Mouse (Mus musculus): Measurements from ENCODE around the gene Atp8b4. TPM values are rescaled to one million over a fixed set of nuclear protein-coding genes. Genes with fewer than 3 reads are reported as not detected.

Gene Atp8b4
- total and polyA plus RNA-seq, 3 experiments, result 0.31 to 0.73 (median 0.43) TPM

GRCm38 (mm10) chr2:126483337-126483736, 17.1 kb downstream of the Atp8b4 start:
- TF ChIP-seq EP300 (IDR thresholded peaks at IDR 0.05; ENCODE audit: insufficient read depth, low read depth, low read length) (no peak), CTCF (IDR thresholded peaks at IDR 0.05) (no peak), POLR2A (IDR thresholded peaks at IDR 0.05; ENCODE audit: insufficient read depth, low read depth, low read length) (no peak)
- no peaks in the 10 kb centered on the region for H3K27me3 ChIP-seq (ENCODE audit: control insufficient read depth, insufficient read depth, low read length)
- H3K9ac ChIP-seq (ENCODE audit: low read depth, low read length), result no peak overlapping the region
- intact Hi-C loops (cut with DNase I), result no loop called here
- DNase-seq, result no peak
- H3K36me3 ChIP-seq (ENCODE audit: control insufficient read depth, insufficient read depth, low read length), result no peaks in the 10 kb centered on the region
- no peaks in the 10 kb centered on the region for H3K79me2 ChIP-seq (replicated peaks; ENCODE audit: control insufficient read depth, insufficient read depth, low read length)
- 65% methylated on average over 6 of the region's 6 CpGs for WGBS
- H3K4me3 ChIP-seq, result no peak overlapping the region
- no peak overlapping the region for H3K27ac ChIP-seq
- no peaks in the 10 kb centered on the region for H3K4me1 ChIP-seq (ENCODE audit: control insufficient read depth, insufficient read depth, low read length)

DNA sequence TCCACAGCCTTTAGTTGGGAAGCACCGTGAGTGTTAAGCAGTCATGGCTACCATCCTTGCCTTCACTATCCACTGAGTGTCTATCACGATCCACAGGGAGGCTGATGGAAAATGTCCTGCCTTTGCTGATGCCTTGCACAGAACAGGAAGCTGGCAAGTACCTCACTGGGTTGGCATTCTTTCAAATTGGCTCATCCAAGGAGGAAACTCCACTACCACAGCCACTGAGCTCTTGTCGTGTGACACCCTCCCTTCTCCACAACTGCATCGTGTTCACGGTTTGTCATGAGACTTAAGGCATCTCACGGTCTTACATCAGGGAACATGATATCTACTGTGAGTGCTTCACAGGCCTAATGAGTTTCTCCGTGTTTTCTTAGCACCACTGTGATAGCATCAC, 22.9 kb downstream of the Atp8b4 start:
- no peaks in the 10 kb centered on the region for H3K36me3 ChIP-seq (ENCODE audit: control insufficient read depth, insufficient read depth, low read length)
- no peak overlapping the region for H3K4me3 ChIP-seq
- H3K27me3 ChIP-seq (ENCODE audit: control insufficient read depth, insufficient read depth, low read length), result no peaks in the 10 kb centered on the region
- no peaks in the 10 kb centered on the region; the same call in 1 of the 2 replicates for H3K4me1 ChIP-seq (ENCODE audit: control insufficient read depth, insufficient read depth, low read length)
- peak in 1 of 2 experiments; percentile 29 for DNase-seq
- intact Hi-C loops (cut with DNase I), result no loop called here
- H3K79me2 ChIP-seq (replicated peaks; ENCODE audit: control insufficient read depth, insufficient read depth, low read length), result no peaks in the 10 kb centered on the region
- TF ChIP-seq POLR2A (IDR thresholded peaks at IDR 0.05; ENCODE audit: insufficient read depth, low read depth, low read length) (no peak), CTCF (IDR thresholded peaks at IDR 0.05) (no peak), EP300 (IDR thresholded peaks at IDR 0.05; ENCODE audit: insufficient read depth, low read depth, low read length) (no peak)
- H3K9ac ChIP-seq (ENCODE audit: low read depth, low read length), result no peak overlapping the region
- H3K27ac ChIP-seq, result no peak overlapping the region
- 42% methylated on average over 7 of the region's 7 CpGs for WGBS

GRCm38 (mm10) chr2:126475681-126476410, 24.6 kb downstream of the Atp8b4 start:
- TF ChIP-seq CTCF (IDR thresholded peaks at IDR 0.05) (no peak), POLR2A (IDR thresholded peaks at IDR 0.05; ENCODE audit: insufficient read depth, low read depth, low read length) (no peak), EP300 (IDR thresholded peaks at IDR 0.05; ENCODE audit: insufficient read depth, low read depth, low read length) (no peak)
- no peaks in the 10 kb centered on the region for H3K27me3 ChIP-seq (ENCODE audit: control insufficient read depth, insufficient read depth, low read length)
- peak in 1 of 2 experiments; percentile 39 for DNase-seq
- no peaks in the 10 kb centered on the region; the same call in 1 of the 2 replicates for H3K4me1 ChIP-seq (ENCODE audit: control insufficient read depth, insufficient read depth, low read length)
- H3K9ac ChIP-seq (ENCODE audit: low read depth, low read length), result no peak overlapping the region
- intact Hi-C loops (cut with DNase I), result no loop called here
- H3K4me3 ChIP-seq, result no peak overlapping the region
- no peaks in the 10 kb centered on the region for H3K36me3 ChIP-seq (ENCODE audit: control insufficient read depth, insufficient read depth, low read length)
- no peaks in the 10 kb centered on the region for H3K79me2 ChIP-seq (replicated peaks; ENCODE audit: control insufficient read depth, insufficient read depth, low read length)
- 77% methylated on average over 11 of the region's 11 CpGs for WGBS
- H3K27ac ChIP-seq, result no peak overlapping the region

DNA sequence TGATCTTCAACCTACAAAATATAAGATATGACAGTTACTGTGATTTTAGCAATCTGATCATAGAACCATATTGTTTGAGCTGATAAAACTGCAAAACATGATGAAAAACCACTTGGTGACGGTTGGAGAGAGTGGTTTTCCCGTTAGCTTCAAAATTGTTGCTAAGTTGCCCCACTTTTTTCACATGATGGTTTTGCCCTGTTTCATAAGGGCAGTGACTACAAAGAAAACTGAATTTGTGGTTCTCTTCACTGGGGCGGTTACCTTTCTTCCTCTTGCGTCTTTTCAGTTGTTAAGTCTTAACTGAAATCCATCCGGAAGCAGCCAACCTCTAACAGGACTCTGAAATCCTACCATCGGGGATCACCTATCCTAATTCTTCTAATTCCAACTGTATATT, 26.5 kb downstream of the Atp8b4 start:
- TF ChIP-seq CTCF (IDR thresholded peaks at IDR 0.05) (no peak), POLR2A (IDR thresholded peaks at IDR 0.05; ENCODE audit: insufficient read depth, low read depth, low read length) (no peak), EP300 (IDR thresholded peaks at IDR 0.05; ENCODE audit: insufficient read depth, low read depth, low read length) (no peak)
- H3K4me3 ChIP-seq, result no peak overlapping the region
- H3K27me3 ChIP-seq (ENCODE audit: control insufficient read depth, insufficient read depth, low read length), result no peaks in the 10 kb centered on the region
- no peaks in the 10 kb centered on the region for H3K79me2 ChIP-seq (replicated peaks; ENCODE audit: control insufficient read depth, insufficient read depth, low read length)
- 88% methylated on average over 6 of the region's 6 CpGs for WGBS
- intact Hi-C loops (cut with DNase I), result no loop called here
- H3K36me3 ChIP-seq (ENCODE audit: control insufficient read depth, insufficient read depth, low read length), result no peaks in the 10 kb centered on the region
- H3K4me1 ChIP-seq (ENCODE audit: control insufficient read depth, insufficient read depth, low read length), result no peaks in the 10 kb centered on the region; the same call in 1 of the 2 replicates
- no peak for DNase-seq
- no peak overlapping the region for H3K27ac ChIP-seq
- no peak overlapping the region for H3K9ac ChIP-seq (ENCODE audit: low read depth, low read length)

GRCm38 (mm10) chr2:126472836-126473235, 27.6 kb downstream of the Atp8b4 start:
- no peak overlapping the region for H3K9ac ChIP-seq (ENCODE audit: low read depth, low read length)
- no peaks in the 10 kb centered on the region; the same call in 1 of the 2 replicates for H3K4me1 ChIP-seq (ENCODE audit: control insufficient read depth, insufficient read depth, low read length)
- no peak for DNase-seq
- H3K27ac ChIP-seq, result no peak overlapping the region
- H3K4me3 ChIP-seq, result no peak overlapping the region
- 66% methylated on average over 5 of the region's 5 CpGs for WGBS
- H3K79me2 ChIP-seq (replicated peaks; ENCODE audit: control insufficient read depth, insufficient read depth, low read length), result no peaks in the 10 kb centered on the region
- intact Hi-C loops (cut with DNase I), result no loop called here
- H3K27me3 ChIP-seq (ENCODE audit: control insufficient read depth, insufficient read depth, low read length), result no peaks in the 10 kb centered on the region
- TF ChIP-seq EP300 (IDR thresholded peaks at IDR 0.05; ENCODE audit: insufficient read depth, low read depth, low read length) (no peak), CTCF (IDR thresholded peaks at IDR 0.05) (no peak), POLR2A (IDR thresholded peaks at IDR 0.05; ENCODE audit: insufficient read depth, low read depth, low read length) (no peak)
- no peaks in the 10 kb centered on the region for H3K36me3 ChIP-seq (ENCODE audit: control insufficient read depth, insufficient read depth, low read length)

GRCm38 (mm10) chr2:126467790-126468189, 32.7 kb downstream of the Atp8b4 start:
- Histone ChIP-seq H3K27me3 (ENCODE audit: control insufficient read depth, insufficient read depth, low read length) (no peaks in the 10 kb centered on the region), H3K4me3 (no peak overlapping the region), H3K36me3 (ENCODE audit: control insufficient read depth, insufficient read depth, low read length) (no peaks in the 10 kb centered on the region), H3K79me2 (replicated peaks; ENCODE audit: control insufficient read depth, insufficient read depth, low read length) (no peaks in the 10 kb centered on the region), H3K4me1 (ENCODE audit: control insufficient read depth, insufficient read depth, low read length) (no peaks in the 10 kb centered on the region), H3K9ac (ENCODE audit: low read depth, low read length) (no peak overlapping the region), H3K27ac (no peak overlapping the region)
- intact Hi-C loops (cut with DNase I), result no loop called here
- no peak for DNase-seq
- WGBS, result 80% methylated on average over 4 of the region's 4 CpGs
- TF ChIP-seq EP300 (IDR thresholded peaks at IDR 0.05; ENCODE audit: insufficient read depth, low read depth, low read length) (no peak), CTCF (IDR thresholded peaks at IDR 0.05) (no peak), POLR2A (IDR thresholded peaks at IDR 0.05; ENCODE audit: insufficient read depth, low read depth, low read length) (no peak)
